Mouse (Mus musculus): ENCODE data around the gene Pdcd7.

DNA sequence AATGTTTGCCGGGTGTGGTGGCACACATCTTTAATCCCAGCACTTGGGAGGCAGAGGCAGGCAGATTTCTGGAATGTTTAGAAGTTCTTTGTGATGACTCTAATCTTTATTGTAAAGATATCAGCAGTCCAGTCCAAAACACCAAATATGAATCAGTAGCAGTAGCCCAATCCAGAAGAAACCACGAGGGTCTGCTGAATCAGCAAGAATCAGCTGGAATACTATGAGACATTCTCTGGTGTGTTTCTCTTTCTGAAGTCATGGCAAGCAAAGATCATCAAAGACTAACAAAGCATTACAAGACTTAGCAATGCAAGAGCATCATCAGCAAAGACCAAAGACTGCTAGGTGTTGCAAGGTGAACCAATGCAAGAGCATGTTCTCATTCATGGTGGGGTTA lies 5.5 kb upstream of the Pdcd7 start:
- TF ChIP-seq CTCF (IDR thresholded peaks at IDR 0.05; ENCODE audit: low read depth) (no peak), EP300 (IDR thresholded peaks at IDR 0.05; ENCODE audit: low read depth) (no peak)

All from liver, postnatal 0 days (tissue).